Mouse (Mus musculus): ENCODE measurements around the gene Trim27. TPM values are rescaled to one million over a fixed set of nuclear protein-coding genes. Genes with fewer than 3 reads are reported as not detected.

The Trim27 gene
- total RNA-seq, 2 experiments from 2014 or later, result 37.3 to 60.8 TPM

GRCm38 (mm10) chr13:21200043-21200999 lies 21.1 kb downstream of the Trim27 start:
- peak; percentile 95 for ATAC-seq (replicated peaks; ENCODE audit: low FRiP score, poor library complexity, severe bottlenecking)

- ATAC-seq (replicated peaks; ENCODE audit: low FRiP score, poor library complexity, severe bottlenecking), result 0 out of 2 replicates have a peak, but pooled peaks have one; percentile 49
These were observed 36.2 kb downstream of the Trim27 start for GRCm38 (mm10) chr13:21215275-21215983.

GRCm38 (mm10) chr13:21216781-21217180 lies 37.5 kb downstream of the Trim27 start:
- no peak for ATAC-seq (replicated peaks; ENCODE audit: low FRiP score, poor library complexity, severe bottlenecking)

- peak; percentile 25; the same call in 1 of the 2 replicates for ATAC-seq (replicated peaks; ENCODE audit: low FRiP score, poor library complexity, severe bottlenecking)
These were observed 42.6 kb downstream of the Trim27 start for GRCm38 (mm10) chr13:21221656-21222462.

GRCm38 (mm10) chr13:21222463-21223022 lies 43.3 kb downstream of the Trim27 start:
- peak; percentile 73 for ATAC-seq (replicated peaks; ENCODE audit: low FRiP score, poor library complexity, severe bottlenecking)

- no peak for ATAC-seq (replicated peaks; ENCODE audit: low FRiP score, poor library complexity, severe bottlenecking)
These were observed 44.0 kb downstream of the Trim27 start for GRCm38 (mm10) chr13:21223242-21223655.

GRCm38 (mm10) chr13:21224376-21224775 lies 45.1 kb downstream of the Trim27 start:
- ATAC-seq (replicated peaks; ENCODE audit: low FRiP score, poor library complexity, severe bottlenecking), result no peak

- no peak for ATAC-seq (replicated peaks; ENCODE audit: low FRiP score, poor library complexity, severe bottlenecking)
These were observed 46.0 kb downstream of the Trim27 start for GRCm38 (mm10) chr13:21225206-21225605.

GRCm38 (mm10) chr13:21226031-21226430 lies 46.8 kb downstream of the Trim27 start:
- no peak for ATAC-seq (replicated peaks; ENCODE audit: low FRiP score, poor library complexity, severe bottlenecking)

- peak; percentile 59 for ATAC-seq (replicated peaks; ENCODE audit: low FRiP score, poor library complexity, severe bottlenecking)
These were observed 54.8 kb downstream of the Trim27 start for GRCm38 (mm10) chr13:21233732-21234705.

- no peak for ATAC-seq (replicated peaks; ENCODE audit: low FRiP score, poor library complexity, severe bottlenecking)
These were observed 57.5 kb downstream of the Trim27 start for GRCm38 (mm10) chr13:21236714-21237113.

- no peak for ATAC-seq (replicated peaks; ENCODE audit: low FRiP score, poor library complexity, severe bottlenecking)
These were observed 57.9 kb downstream of the Trim27 start for GRCm38 (mm10) chr13:21237161-21237560.

GRCm38 (mm10) chr13:21240788-21241187 lies 61.5 kb downstream of the Trim27 start:
- no peak for ATAC-seq (replicated peaks; ENCODE audit: low FRiP score, poor library complexity, severe bottlenecking)

- no peak for ATAC-seq (replicated peaks; ENCODE audit: low FRiP score, poor library complexity, severe bottlenecking)
These were observed 63.3 kb downstream of the Trim27 start for GRCm38 (mm10) chr13:21242408-21243125.

- no peak for ATAC-seq (replicated peaks; ENCODE audit: low FRiP score, poor library complexity, severe bottlenecking)
These were observed 64.0 kb downstream of the Trim27 start for GRCm38 (mm10) chr13:21243196-21243595.

- no peak for ATAC-seq (replicated peaks; ENCODE audit: low FRiP score, poor library complexity, severe bottlenecking)
These were observed 64.8 kb downstream of the Trim27 start for GRCm38 (mm10) chr13:21244089-21244488.

All from erythroid progenitor cell, adult 5-6 weeks (primary cell).